ENCODE assay signal across 10 mouse cellular contexts in the genomic region with DNA sequence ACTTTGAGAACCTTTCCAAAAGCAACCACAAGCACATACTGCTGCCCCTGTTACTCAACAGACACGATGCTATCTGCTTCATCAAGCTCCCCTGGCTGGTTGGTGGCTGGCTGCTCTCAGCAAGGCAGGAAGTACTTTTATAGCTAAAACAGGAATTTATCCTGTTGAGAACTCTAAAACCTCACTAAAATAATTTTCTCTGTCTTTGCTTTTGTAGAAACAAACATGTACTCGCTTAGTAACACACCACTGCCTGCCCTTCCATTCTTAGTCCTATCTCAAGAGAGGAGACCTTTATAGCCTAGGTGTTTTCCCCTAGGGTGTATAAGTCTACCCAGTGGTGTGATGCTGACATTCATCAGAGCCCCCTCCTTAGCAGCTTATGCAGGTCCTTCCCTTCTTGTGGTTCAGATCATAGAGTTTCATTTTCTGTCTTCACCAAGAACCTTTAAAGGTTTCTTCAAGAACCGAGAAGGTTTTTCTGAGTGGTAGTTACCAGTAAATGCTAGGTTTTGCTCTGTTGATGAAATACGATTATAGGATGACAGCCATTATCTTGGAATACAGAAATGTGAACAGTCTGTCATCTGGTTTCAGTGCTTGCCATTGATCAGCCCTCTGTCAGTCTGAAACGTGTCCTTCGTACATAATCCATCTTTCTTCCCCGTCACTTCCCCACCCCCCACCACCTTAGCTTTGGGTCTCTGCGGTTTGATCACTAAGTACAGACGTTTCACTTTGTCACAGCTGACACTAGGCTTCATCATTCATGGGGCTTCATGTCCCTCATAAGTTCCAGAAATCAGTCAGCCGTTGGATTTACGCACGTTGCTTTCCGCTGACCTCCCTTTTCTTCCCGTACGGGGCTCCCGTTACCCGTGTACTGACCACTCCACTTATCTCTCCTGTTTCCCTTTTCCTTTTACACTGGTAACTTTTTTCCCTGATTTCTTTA. TPM values are rescaled to one million over a fixed set of nuclear protein-coding genes. Genes with fewer than 3 reads are reported as not detected.
DNase-seq lines count a peak whose midpoint lies in the region; ATAC-seq and TF ChIP-seq lines count a peak whose summit lies in the region.
"Had no signal": no experiment of that assay in that cellular context is flagged by ENCODE, and none has a peak within 500 bp of the region (broad histone marks: within the 10 kb centered on the region; RNA-seq: fewer than 3 reads in every experiment).

No protein-coding gene starts in this region.

- 80% methylated on average over 17 of the region's 17 CpGs for whole genome bisulfite sequencing in midbrain, embryonic 11.5 days
- WGBS in midbrain, embryonic 10.5 days, result 86% methylated on average over 17 of the region's 17 CpGs
- 25% methylated on average over 17 of the region's 17 CpGs for WGBS in liver, postnatal 0 days (ENCODE audit: insufficient replicate concordance)

- H3K4me2 ChIP-seq in midbrain, embryonic 11.5 days, result no peak overlapping the region
- H3K4me2 ChIP-seq in liver, postnatal 0 days (ENCODE audit: low read depth, low read length), result peak overlapping the region; percentile 65

- no peaks in the 10 kb centered on the region for H3K9me3 ChIP-seq in midbrain, embryonic 11.5 days (ENCODE audit: control insufficient read depth, low read length)
- H3K9me3 ChIP-seq in midbrain, embryonic 10.5 days (replicated peaks), result no peaks in the 10 kb centered on the region
- no peaks in the 10 kb centered on the region for H3K9me3 ChIP-seq in liver, postnatal 0 days (ENCODE audit: low read length)

- ATAC-seq in midbrain, embryonic 11.5 days (ENCODE audit: low FRiP score), result no peak
- ATAC-seq in liver, postnatal 0 days, result peak; percentile 24

- no peaks in the 10 kb centered on the region for H3K4me1 ChIP-seq in midbrain, embryonic 11.5 days (ENCODE audit: control insufficient read depth, insufficient read depth, low read length)
- H3K4me1 ChIP-seq in midbrain, embryonic 10.5 days, result peaks cover 7% of the 10 kb centered on the region
- H3K4me1 ChIP-seq in liver, postnatal 0 days (ENCODE audit: insufficient read depth), result no peaks in the 10 kb centered on the region; the same call in 1 of the 2 replicates

- peak; percentile 49 for DNase-seq in midbrain, embryonic 11.5 days (ENCODE audit: low spot score, missing footprints)
- DNase-seq in midbrain, embryonic 10.5 days (ENCODE audit: low spot score), result no peak
- peak; percentile 44 for DNase-seq in fibroblast of lung, adult 2 months (ENCODE audit: low read depth)
- DNase-seq in liver, postnatal 0 days, result no peak
- peak; percentile 62 for DNase-seq in thymus, postnatal 25 days
- no peak for DNase-seq in frontal cortex, postnatal 36 days (ENCODE audit: low spot score in 2 of 2)
- DNase-seq in layer of hippocampus, adult 9-10 months (ENCODE audit: low spot score), result no peak
- DNase-seq: adrenal gland, postnatal 14 days; kidney, adult 8-10 months had no signal

- TF ChIP-seq CTCF in liver, postnatal 0 days (IDR thresholded peaks at IDR 0.05; ENCODE audit: low read depth), result no peak

- H3K27ac ChIP-seq in midbrain, embryonic 11.5 days (ENCODE audit: low read depth, low read length), result no peak overlapping the region
- H3K27ac ChIP-seq in midbrain, embryonic 10.5 days (replicated peaks), result no peak overlapping the region
- peak overlapping the region; percentile 59 for H3K27ac ChIP-seq in liver, postnatal 0 days (ENCODE audit: low read depth)

- TF ChIP-seq EP300 in liver, postnatal 0 days (IDR thresholded peaks at IDR 0.05; ENCODE audit: low read depth), result no peak

- no peak overlapping the region for H3K9ac ChIP-seq in midbrain, embryonic 11.5 days (ENCODE audit: low read length)
- peak overlapping the region; percentile 41 for H3K9ac ChIP-seq in liver, postnatal 0 days (replicated peaks)

- H3K36me3 ChIP-seq in midbrain, embryonic 11.5 days (ENCODE audit: control insufficient read depth, insufficient read depth, low read length), result no peaks in the 10 kb centered on the region
- H3K36me3 ChIP-seq in midbrain, embryonic 10.5 days, result no peaks in the 10 kb centered on the region
- no peaks in the 10 kb centered on the region for H3K36me3 ChIP-seq in liver, postnatal 0 days (replicated peaks; ENCODE audit: insufficient read depth, low read length)

- no peaks in the 10 kb centered on the region for H3K27me3 ChIP-seq in midbrain, embryonic 11.5 days (ENCODE audit: control insufficient read depth, insufficient read depth, low read length)
- no peaks in the 10 kb centered on the region for H3K27me3 ChIP-seq in midbrain, embryonic 10.5 days (ENCODE audit: low read depth, poor library complexity, severe bottlenecking)
- H3K27me3 ChIP-seq in liver, postnatal 0 days (ENCODE audit: insufficient read depth, low read length), result no peaks in the 10 kb centered on the region

- no peak overlapping the region for H3K4me3 ChIP-seq in midbrain, embryonic 11.5 days (ENCODE audit: low read depth, low read length)
- no peak overlapping the region for H3K4me3 ChIP-seq in midbrain, embryonic 10.5 days
- peak overlapping the region; percentile 36 for H3K4me3 ChIP-seq in liver, postnatal 0 days (ENCODE audit: low read depth, low read length)
- H3K4me3 ChIP-seq: myocyte had no signal

RNA-seq across cellular contexts. Expression of gene Gpr65, which starts 1.6 kb away (rescaled TPM):
- 0.57 and 0.82 TPM in 2 replicates for polyA plus RNA-seq in midbrain, embryonic 11.5 days (2014; fragmentation: Nextera tagmentation; extraction: Ambion mirVana)
- polyA plus RNA-seq in midbrain, embryonic 10.5 days (2016; fragmentation: Nextera tagmentation; extraction: Ambion mirVana), result 0.39 TPM in 2 replicates
- polyA plus RNA-seq in liver, postnatal 0 days (2015; fragmentation: Nextera tagmentation; extraction: Ambion mirVana), result 4.1 and 5.1 TPM in 2 replicates
- polyA plus RNA-seq: myocyte had no signal

RNA-seq across cellular contexts. Expression of gene Galc, which starts 10.8 kb away (rescaled TPM):
- 14.3 and 14.7 TPM in 2 replicates for polyA plus RNA-seq in midbrain, embryonic 11.5 days (2014; fragmentation: Nextera tagmentation; extraction: Ambion mirVana)
- polyA plus RNA-seq in midbrain, embryonic 10.5 days (2016; fragmentation: Nextera tagmentation; extraction: Ambion mirVana), result 12.8 and 14.2 TPM in 2 replicates
- polyA plus RNA-seq in liver, postnatal 0 days (2015; fragmentation: Nextera tagmentation; extraction: Ambion mirVana), result 1.8 and 2.2 TPM in 2 replicates

Comparison
In these comparisons a context has a peak if more than half of its experiments do, and no peak if none do; other contexts are left out.
1. DNase-seq: peak in midbrain, embryonic 11.5 days (single experiment), fibroblast of lung, adult 2 months (single experiment) and thymus, postnatal 25 days (single experiment); none in midbrain, embryonic 10.5 days (single experiment), liver, postnatal 0 days (single experiment), frontal cortex, postnatal 36 days (0 of 2) and layer of hippocampus, adult 9-10 months (single experiment).